Mouse (Mus musculus) liver, adult 2 months (tissue): ENCODE data around the gene Ankmy2. TPM values are rescaled to one million over a fixed set of nuclear protein-coding genes. Genes with fewer than 3 reads are reported as not detected.

Experiments
- DNase-seq: peaks from one replicate; pipeline ENCODE4 v3.0.0-alpha.2; 2011; ENCODE audit warnings: low read depth, low spot score; ENCODE audit errors: extremely low read depth
- H3K27ac ChIP-seq: fragments of 200-500 bp; replicated peaks from 2 replicates; pipeline ENCODE4 v1.5.1; 2012; ENCODE audit warnings: low read depth, mild to moderate bottlenecking, control low read depth, inconsistent platforms, low read length; ENCODE audit not compliant: insufficient read depth
- H3K27me3 ChIP-seq: fragments of 200-500 bp; 2 replicates; pipeline ENCODE4 v1.6.1; 2012; ENCODE audit warnings: mild to moderate bottlenecking, moderate library complexity, low read length, inconsistent platforms; ENCODE audit not compliant: control insufficient read depth, insufficient read depth
- H3K36me3 ChIP-seq: fragments of 200-500 bp; 2 replicates; pipeline ENCODE4 v1.6.1; 2012; ENCODE audit warnings: low read length, inconsistent platforms; ENCODE audit not compliant: control insufficient read depth, insufficient read depth
- H3K4me1 ChIP-seq: fragments of 200-500 bp; 2 replicates; pipeline ENCODE4 v1.6.1; 2011; ENCODE audit warnings: low read length; ENCODE audit not compliant: control insufficient read depth, insufficient read depth
- H3K4me3 ChIP-seq: fragments of 200-500 bp; 2 replicates; pipeline ENCODE4 v1.5.1; 2011; ENCODE audit warnings: low read depth, mild to moderate bottlenecking, control low read depth, low read length, moderate library complexity; ENCODE audit not compliant: insufficient read depth
- H3K79me2 ChIP-seq: fragments of 200-500 bp; 2 replicates; pipeline ENCODE4 v1.6.1; 2012; ENCODE audit warnings: inconsistent platforms, mild to moderate bottlenecking, low read length, moderate library complexity; ENCODE audit not compliant: control insufficient read depth, insufficient read depth
- H3K9ac ChIP-seq: fragments of 200-500 bp; 2 replicates; pipeline ENCODE4 v1.6.1; 2012; ENCODE audit warnings: low read depth, mild to moderate bottlenecking, control low read depth, inconsistent platforms, low read length
- CTCF ChIP-seq: fragments of 200-500 bp; IDR thresholded peaks from 2 replicates; pipeline ENCODE4 v1.5.1; 2011; ENCODE audit warnings: low read depth, low read length, control low read depth
- POLR2A ChIP-seq: fragments of 200-500 bp; IDR thresholded peaks from 2 replicates; pipeline ENCODE4 v1.6.1; 2011; ENCODE audit warnings: low read length, control low read depth; ENCODE audit not compliant: insufficient read depth; ENCODE audit errors: extremely low read depth
- WGBS: fragments of 180-500 bp; shearing (Covaris S2); methylation state at CpG from one replicate; pipeline ENCODE4 v1.1.7; 2018; 5-methylcytosine and 5-hydroxymethylcytosine counted together
- polyA plus RNA-seq: library from polyadenylated mRNA; depleted of rRNA; stranded (reverse); fragments of >200 nt; gene quantifications from 2 replicates; pipeline ENCODE4 v1.2.3, GENCODE M21; 2012; rRNA removed
- total RNA-seq: library from RNA; depleted of rRNA; stranded (reverse); fragments of >200 nt; gene quantifications from 2 replicates; pipeline ENCODE4 v1.2.3, GENCODE M21; 2014; rRNA removed

The Ankmy2 gene
- total and polyA plus RNA-seq, 2 experiments, result 3.4 to 7.9 TPM

- no peak overlapping the region for H3K9ac ChIP-seq
- no peak overlapping the region for H3K4me3 ChIP-seq
- no peaks in the 10 kb centered on the region for H3K79me2 ChIP-seq
- DNase-seq, result no peak
- no peaks in the 10 kb centered on the region for H3K4me1 ChIP-seq
- 94% methylated on average over 2 of the region's 2 CpGs for WGBS
- no peaks in the 10 kb centered on the region for H3K36me3 ChIP-seq
- H3K27me3 ChIP-seq, result no peaks in the 10 kb centered on the region
- TF ChIP-seq POLR2A (no peak), CTCF (no peak)
- H3K27ac ChIP-seq, result no peak overlapping the region
These were observed 74.5 kb downstream of the Ankmy2 start for GRCm38 (mm10) chr12:36231386-36231785.

- no peaks in the 10 kb centered on the region for H3K79me2 ChIP-seq
- WGBS, result 69% methylated on average over 3 of the region's 3 CpGs
- no peak overlapping the region for H3K27ac ChIP-seq
- no peaks in the 10 kb centered on the region for H3K27me3 ChIP-seq
- H3K4me3 ChIP-seq, result no peak overlapping the region
- TF ChIP-seq POLR2A, result no peak
- TF ChIP-seq CTCF, result no peak
- H3K36me3 ChIP-seq, result no peaks in the 10 kb centered on the region
- no peak overlapping the region for H3K9ac ChIP-seq
- H3K4me1 ChIP-seq, result no peaks in the 10 kb centered on the region
- DNase-seq, result no peak
These were observed 84.3 kb downstream of the Ankmy2 start for GRCm38 (mm10) chr12:36241171-36241570.

Other genes with a start within 250 kb of the Ankmy2 start
- gene Agr3, start 231.5 kb upstream of the Ankmy2 start, total RNA-seq, result not detected in 2 replicates
- gene Agr3, start 231.5 kb upstream of the Ankmy2 start, polyA plus RNA-seq, result not detected in 2 replicates
- 0.47 TPM in 1 of 2 replicates, not detected in the other for gene Agr2, start 164.2 kb upstream of the Ankmy2 start, total RNA-seq
- 0.27 and 0.29 TPM in 2 replicates for gene Agr2, start 164.2 kb upstream of the Ankmy2 start, polyA plus RNA-seq
- 0.74 and 1.7 TPM in 2 replicates for gene Tspan13, start 114.6 kb upstream of the Ankmy2 start, total RNA-seq
- gene Tspan13, start 114.6 kb upstream of the Ankmy2 start, polyA plus RNA-seq, result 1.9 and 2.1 TPM in 2 replicates
- 7.5 and 8.5 TPM in 2 replicates for gene Bzw2, start 966 bp downstream of the Ankmy2 start, total RNA-seq
- 2.4 and 2.5 TPM in 2 replicates for gene Bzw2, start 966 bp downstream of the Ankmy2 start, polyA plus RNA-seq
- not detected in 2 replicates for gene Lrrc72, start 96.3 kb downstream of the Ankmy2 start, total RNA-seq
- not detected in 2 replicates for gene Lrrc72, start 96.3 kb downstream of the Ankmy2 start, polyA plus RNA-seq
- gene Sostdc1, start 157.0 kb downstream of the Ankmy2 start, total RNA-seq, result not detected in 2 replicates
- gene Sostdc1, start 157.0 kb downstream of the Ankmy2 start, polyA plus RNA-seq, result not detected in 2 replicates
- gene Ispd, start 224.3 kb downstream of the Ankmy2 start, total RNA-seq, result 3.6 TPM in 2 replicates
- gene Ispd, start 224.3 kb downstream of the Ankmy2 start, polyA plus RNA-seq, result 1.2 and 1.3 TPM in 2 replicates
- 0.67 and 1.8 TPM in 2 replicates for gene D630036H23Rik, start 225.1 kb downstream of the Ankmy2 start, total RNA-seq
- gene D630036H23Rik, start 225.1 kb downstream of the Ankmy2 start, polyA plus RNA-seq, result 0.56 and 0.72 TPM in 2 replicates